Mouse (Mus musculus) intestine, postnatal 0 days (tissue): ENCODE results near the gene Susd1. TPM values are rescaled to one million over a fixed set of nuclear protein-coding genes. Genes with fewer than 3 reads are reported as not detected.

Experiments used
- ATAC-seq: fragments of 200-750 bp; cut with Nextera tagmentation; 2 replicates; pipeline ENCODE4 v1.8.0; 2017; ENCODE audit warnings: mild to moderate bottlenecking, moderate TSS enrichment, moderate library complexity
- H3K27ac ChIP-seq: fragments of 300-500 bp; sonication (generic); 2 replicates; pipeline ENCODE4 v1.5.1; 2014; ENCODE audit warnings: mild to moderate bottlenecking, low read depth, low read length, moderate library complexity
- H3K27me3 ChIP-seq: fragments of 300-500 bp; sonication (generic); replicated peaks from 2 replicates; pipeline ENCODE4 v1.6.1; 2014; ENCODE audit warnings: low read length, mixed read lengths; ENCODE audit not compliant: control insufficient read depth, insufficient read depth
- H3K36me3 ChIP-seq: fragments of 300-500 bp; sonication (generic); 2 replicates; pipeline ENCODE4 v1.6.1; 2014; ENCODE audit warnings: mild to moderate bottlenecking, moderate library complexity; ENCODE audit not compliant: control insufficient read depth, insufficient read depth
- H3K4me1 ChIP-seq: fragments of 300-500 bp; sonication (generic); replicated peaks from 2 replicates; pipeline ENCODE4 v1.6.1; 2014; ENCODE audit warnings: antibody characterized with exemption, low read length, mixed read lengths; ENCODE audit not compliant: control insufficient read depth, insufficient read depth
- H3K4me2 ChIP-seq: fragments of 300-500 bp; sonication (generic); replicated peaks from 2 replicates; pipeline ENCODE4 v1.6.1; 2014; ENCODE audit warnings: low read depth, mild to moderate bottlenecking, moderate library complexity
- H3K4me3 ChIP-seq: fragments of 300-500 bp; sonication (generic); 2 replicates; pipeline ENCODE4 v1.5.1; 2014; ENCODE audit warnings: low read depth, low read length
- H3K9ac ChIP-seq: fragments of 300-500 bp; sonication (generic); 2 replicates; pipeline ENCODE4 v1.6.1; 2014; ENCODE audit warnings: mild to moderate bottlenecking, low read depth, low read length
- H3K9me3 ChIP-seq: fragments of 300-500 bp; sonication (generic); 2 replicates; pipeline ENCODE4 v1.6.1; 2016; ENCODE audit warnings: mixed run types; ENCODE audit not compliant: control insufficient read depth
- CTCF ChIP-seq: sonication (generic); IDR thresholded peaks from 2 replicates; pipeline ENCODE4 v1.5.1; 2016; ENCODE audit warnings: low read depth, mild to moderate bottlenecking, control low read depth, antibody characterized with exemption, moderate library complexity
- WGBS: fragments of 180-500 bp; shearing (Covaris S2); extraction: QIAGEN DNeasy Blood & Tissue Kit; methylation state at CpG from one replicate; pipeline ENCODE4 v1.1.7; 2014; 5-methylcytosine and 5-hydroxymethylcytosine counted together
- polyA plus RNA-seq: library from polyadenylated mRNA; unstranded; fragments of >200 nt; fragmentation: Nextera tagmentation; extraction: Ambion mirVana; gene quantifications from 2 replicates; pipeline ENCODE4 v1.2.1, GENCODE M21; 2015

Gene Susd1
- polyA plus RNA-seq, 1 experiment from 2014 or later: 5.0 TPM

DNA sequence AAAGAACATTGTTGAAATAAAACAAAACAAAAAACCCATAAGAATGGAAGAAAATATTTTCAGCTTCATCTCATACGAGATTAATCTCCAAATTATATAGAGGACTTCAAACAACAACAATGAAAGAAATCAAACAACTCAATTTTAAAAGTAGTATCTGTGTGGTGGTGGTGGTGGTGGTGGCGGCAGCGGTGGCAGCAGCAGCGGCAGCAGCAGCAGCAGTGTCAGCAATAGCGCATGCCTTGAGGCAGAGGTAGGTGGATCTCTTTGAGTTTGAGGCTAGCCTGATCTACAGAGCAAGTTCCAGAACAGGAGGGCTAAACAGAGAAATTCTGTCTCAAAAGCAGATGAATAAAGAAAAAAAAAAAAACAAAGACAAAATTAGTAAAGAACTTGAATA lies 110.4 kb downstream of the Susd1 start:
- Histone ChIP-seq H3K4me2 (no peak overlapping the region), H3K36me3 (no peaks in the 10 kb centered on the region), H3K4me3 (no peak overlapping the region), H3K27ac (no peak overlapping the region), H3K4me1 (no peaks in the 10 kb centered on the region; the same call in 1 of the 2 replicates), H3K27me3 (no peaks in the 10 kb centered on the region), H3K9ac (no peak overlapping the region), H3K9me3 (no peaks in the 10 kb centered on the region)
- WGBS: 93% methylated on average over 5 of the region's 5 CpGs
- ATAC-seq: no peak
- no peak for TF ChIP-seq CTCF

DNA sequence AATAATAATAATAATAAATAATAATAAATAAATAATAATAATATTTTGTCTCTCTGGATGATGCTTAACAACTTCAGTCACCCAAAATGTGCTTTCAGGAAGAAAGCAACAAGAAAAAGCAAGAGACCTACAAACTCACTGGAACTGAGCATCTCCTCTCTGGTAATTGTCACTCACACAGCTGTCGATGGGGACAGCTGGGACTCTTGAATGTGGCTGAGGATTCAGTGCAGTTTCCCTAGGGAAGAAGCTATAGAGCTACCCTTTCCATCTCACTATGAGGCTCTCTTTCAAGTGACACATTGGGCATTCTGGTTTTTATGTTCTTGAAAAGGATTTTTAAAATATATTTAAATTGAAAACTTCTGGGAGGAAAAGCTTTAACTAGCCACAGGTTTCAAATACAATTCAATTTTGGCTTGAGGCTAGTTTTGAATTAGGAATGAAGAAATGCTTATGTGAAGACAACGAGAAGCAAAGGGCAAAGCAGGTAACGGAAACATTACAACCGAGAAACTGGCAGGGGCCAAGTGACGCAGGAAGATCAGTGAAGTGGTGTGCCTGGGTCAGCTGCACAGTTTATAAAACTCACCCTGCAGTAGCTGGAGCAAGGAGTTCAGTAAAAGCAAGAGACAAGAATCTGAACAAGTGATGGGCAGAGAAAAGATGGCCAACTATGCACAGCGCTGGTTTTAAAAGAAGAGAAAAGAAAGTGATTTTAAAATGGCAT lies 112.2 kb downstream of the Susd1 start:
- H3K4me3 ChIP-seq: no peak overlapping the region
- TF ChIP-seq CTCF: no peak
- H3K27ac ChIP-seq: no peak overlapping the region
- no peaks in the 10 kb centered on the region for H3K27me3 ChIP-seq
- ATAC-seq: no peak
- H3K9ac ChIP-seq: no peak overlapping the region
- H3K4me2 ChIP-seq: no peak overlapping the region
- 91% methylated on average over 6 of the region's 6 CpGs for WGBS
- no peaks in the 10 kb centered on the region for H3K9me3 ChIP-seq
- no peaks in the 10 kb centered on the region; the same call in 1 of the 2 replicates for H3K4me1 ChIP-seq
- no peaks in the 10 kb centered on the region for H3K36me3 ChIP-seq

DNA sequence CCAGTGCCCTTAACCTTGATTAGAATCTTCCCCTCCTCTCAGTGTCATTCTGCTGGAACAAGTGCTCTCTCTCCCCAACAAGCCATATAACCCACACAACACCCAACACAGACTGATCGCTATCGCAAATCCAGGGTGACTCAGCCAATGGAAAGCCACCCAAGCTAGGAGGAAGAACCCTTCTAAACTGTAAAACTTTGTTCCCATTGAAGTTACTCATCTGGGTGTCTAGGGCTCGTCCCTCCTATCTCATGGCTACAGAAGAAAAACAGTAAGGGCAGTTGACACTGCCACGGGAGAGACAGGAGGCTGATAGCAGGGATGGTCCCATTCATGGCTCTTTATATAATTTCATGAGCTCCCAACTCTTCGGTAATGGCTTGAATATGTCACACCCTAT lies 114.1 kb downstream of the Susd1 start:
- WGBS: 58% methylated on average over 5 of the region's 5 CpGs

DNA sequence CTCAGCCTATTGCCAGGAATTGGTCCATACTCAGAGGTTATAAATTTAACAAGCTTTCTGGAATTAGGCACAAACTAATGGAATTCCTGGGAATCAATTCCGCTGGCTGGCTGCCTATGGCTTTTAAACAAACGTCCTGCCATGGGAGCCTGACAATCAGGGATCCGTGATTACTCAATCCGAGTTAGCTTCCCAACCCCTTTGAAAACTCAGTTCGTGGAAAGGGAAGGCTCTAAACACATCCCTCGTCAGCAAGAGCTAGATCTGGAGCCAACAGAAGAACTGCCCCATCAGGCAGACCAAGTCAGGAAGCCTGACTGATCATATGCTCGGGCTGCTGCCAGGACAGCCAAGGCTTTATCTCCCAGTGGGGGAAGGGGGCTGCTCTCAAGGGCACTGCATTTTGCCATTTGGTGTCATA lies 115.2 kb downstream of the Susd1 start:
- H3K9ac ChIP-seq: no peak overlapping the region
- H3K4me2 ChIP-seq: no peak overlapping the region
- H3K4me3 ChIP-seq: no peak overlapping the region
- H3K27me3 ChIP-seq: no peaks in the 10 kb centered on the region
- H3K4me1 ChIP-seq: peaks cover 3% of the 10 kb centered on the region; the same call in 1 of the 2 replicates
- WGBS: 34% methylated on average over 7 of the region's 7 CpGs
- no peaks in the 10 kb centered on the region for H3K36me3 ChIP-seq
- H3K27ac ChIP-seq: no peak overlapping the region
- no peaks in the 10 kb centered on the region for H3K9me3 ChIP-seq
- ATAC-seq: no peak
- no peak for TF ChIP-seq CTCF

More for the DNA sequence above, 114.1 kb downstream of the Susd1 start:
- H3K27me3 ChIP-seq: no peaks in the 10 kb centered on the region
- no peaks in the 10 kb centered on the region for H3K36me3 ChIP-seq
- H3K9ac ChIP-seq: no peak overlapping the region
- no peak for TF ChIP-seq CTCF
- no peak overlapping the region for H3K27ac ChIP-seq
- no peak overlapping the region for H3K4me2 ChIP-seq
- ATAC-seq: no peak
- peaks cover under 1% of the 10 kb centered on the region; the same call in 1 of the 2 replicates for H3K4me1 ChIP-seq
- no peak overlapping the region for H3K4me3 ChIP-seq
- no peaks in the 10 kb centered on the region for H3K9me3 ChIP-seq

DNA sequence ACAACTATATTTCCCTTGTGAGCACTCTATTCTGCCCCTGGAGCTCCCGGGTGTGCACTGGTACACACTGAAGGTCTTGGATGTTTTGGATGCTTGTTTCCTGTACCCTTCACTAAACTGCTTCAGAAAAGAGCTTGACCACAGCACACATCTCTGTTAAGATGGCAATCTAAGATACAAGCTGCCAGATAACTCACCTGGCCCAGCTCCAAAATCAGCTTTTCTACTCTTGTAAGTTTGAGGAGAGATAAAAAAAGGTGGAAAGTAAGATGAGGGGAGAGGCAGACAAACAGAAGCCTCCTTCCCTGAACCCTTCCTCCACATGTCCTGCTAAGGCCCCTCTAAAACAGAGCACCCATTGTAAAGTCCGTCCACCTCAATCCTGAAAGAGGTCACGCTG lies 115.7 kb downstream of the Susd1 start:
- Histone ChIP-seq H3K36me3 (no peaks in the 10 kb centered on the region), H3K4me1 (peaks cover 3% of the 10 kb centered on the region; the same call in 1 of the 2 replicates), H3K9ac (no peak overlapping the region), H3K4me2 (no peak overlapping the region), H3K9me3 (no peaks in the 10 kb centered on the region), H3K27ac (no peak overlapping the region), H3K27me3 (no peaks in the 10 kb centered on the region), H3K4me3 (no peak overlapping the region)
- TF ChIP-seq CTCF: no peak
- 83% methylated on average over 3 of the region's 3 CpGs for WGBS
- ATAC-seq: no peak

DNA sequence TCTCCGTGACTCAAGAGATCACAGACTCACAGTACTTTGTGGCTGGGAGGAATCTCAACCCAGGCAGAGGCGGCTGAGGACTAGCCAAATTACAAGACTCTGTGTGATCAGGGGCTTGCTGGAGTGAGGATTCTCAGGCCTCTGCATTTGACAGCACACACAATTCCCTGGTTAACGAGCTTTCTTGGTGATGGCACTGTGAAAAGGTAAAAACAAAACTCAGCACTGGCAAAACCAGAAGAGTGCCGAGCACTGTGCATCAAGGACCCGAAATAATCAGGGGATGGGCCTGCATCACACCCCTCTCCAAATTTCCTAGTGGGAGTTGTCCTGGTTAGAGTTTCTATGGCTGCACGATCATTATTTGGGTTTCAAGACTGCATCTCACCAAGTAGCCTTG lies 116.4 kb downstream of the Susd1 start:
- TF ChIP-seq CTCF: no peak
- Histone ChIP-seq H3K36me3 (no peaks in the 10 kb centered on the region), H3K27me3 (no peaks in the 10 kb centered on the region), H3K4me1 (peaks cover 3% of the 10 kb centered on the region; the same call in 1 of the 2 replicates), H3K27ac (no peak overlapping the region), H3K4me3 (no peak overlapping the region), H3K9ac (no peak overlapping the region), H3K4me2 (no peak overlapping the region), H3K9me3 (no peaks in the 10 kb centered on the region)
- ATAC-seq: no peak
- 90% methylated on average over 6 of the region's 6 CpGs for WGBS
